Mouse (Mus musculus) kidney, adult 2 months (tissue): Measurements from ENCODE around the gene Fcho1.

ENCODE experiments used
- CTCF ChIP-seq: fragments of 200-500 bp; conservative IDR thresholded peaks from 2 replicates; pipeline ENCODE4 v1.5.1; 2011; ENCODE audit warnings: low read depth, mild to moderate bottlenecking, control low read depth, low read length, moderate library complexity, mixed read lengths; ENCODE audit not compliant: insufficient read depth, insufficient read length
- POLR2A ChIP-seq: fragments of 200-500 bp; IDR thresholded peaks from one replicate; pipeline ENCODE4 v1.6.1; 2011; ENCODE audit warnings: low read depth, low read length, control low read depth

DNA sequence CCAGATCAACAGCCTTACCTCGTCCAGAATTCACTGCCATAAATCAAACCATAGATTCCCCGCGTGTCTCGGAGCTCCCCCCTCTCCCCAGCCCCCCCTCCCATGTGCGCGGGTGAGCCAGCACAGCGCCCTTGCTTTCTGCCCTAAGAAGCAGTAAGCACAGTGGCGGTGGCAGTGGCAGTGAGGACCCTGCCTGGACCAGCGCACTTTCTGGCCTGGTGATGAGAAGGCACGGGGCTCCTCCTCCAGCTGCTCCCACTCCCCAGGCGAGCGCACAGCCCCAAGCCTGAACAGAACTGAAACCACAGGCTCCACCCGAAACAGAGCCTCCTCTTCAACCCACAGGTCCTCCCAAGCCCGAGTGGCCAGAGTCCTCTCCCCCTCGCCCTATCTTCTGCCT is 45.8 kb upstream of the Fcho1 start:
- TF ChIP-seq CTCF (no peak), POLR2A (no peak)
